Mouse (Mus musculus) mammary gland, adult 2 months (tissue): ENCODE measurements around the gene Gm20662. TPM values are rescaled to one million over a fixed set of nuclear protein-coding genes. Genes with fewer than 3 reads are reported as not detected.

Experiments
- polyA plus RNA-seq: library from polyadenylated mRNA; depleted of rRNA; stranded (reverse); fragments of >200 nt; gene quantifications from 2 replicates; pipeline ENCODE4 v1.2.3, GENCODE M21; 2012; ENCODE audit warnings: low replicate concordance; rRNA removed

Gene Gm20662
- polyA plus RNA-seq: 2.6 and 3.1 TPM in 2 replicates

DNA sequence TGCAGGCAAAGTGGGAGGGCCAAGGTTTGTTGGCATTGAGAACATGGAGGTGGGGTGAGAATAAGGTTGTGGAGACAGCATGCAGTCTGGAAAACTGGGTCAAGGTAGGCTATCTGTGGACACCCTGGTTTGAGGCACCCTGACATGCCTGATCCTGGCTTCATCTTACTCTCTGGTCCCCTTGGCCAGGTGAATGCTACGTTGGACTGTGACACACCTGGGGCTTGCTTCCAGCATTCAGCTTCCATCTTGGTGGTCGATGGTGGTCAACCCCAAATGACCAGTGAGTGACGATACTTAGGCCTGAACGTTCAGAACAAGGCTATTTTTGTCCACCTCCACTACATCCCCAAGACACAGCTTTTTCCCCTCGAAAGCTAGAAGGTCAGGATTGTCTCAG, at the start of gene Gm20662:
Gene Gm20662 (plus strand): TSS at position 301 of the 400 bp plus-strand sequence.

GRCm38 (mm10) chr9:107949922-107950235, 46.3 kb upstream of the Gm20662 start, which contains the start of gene Traip:
Gene Traip (plus strand): TSS chr9:107950136.

DNA sequence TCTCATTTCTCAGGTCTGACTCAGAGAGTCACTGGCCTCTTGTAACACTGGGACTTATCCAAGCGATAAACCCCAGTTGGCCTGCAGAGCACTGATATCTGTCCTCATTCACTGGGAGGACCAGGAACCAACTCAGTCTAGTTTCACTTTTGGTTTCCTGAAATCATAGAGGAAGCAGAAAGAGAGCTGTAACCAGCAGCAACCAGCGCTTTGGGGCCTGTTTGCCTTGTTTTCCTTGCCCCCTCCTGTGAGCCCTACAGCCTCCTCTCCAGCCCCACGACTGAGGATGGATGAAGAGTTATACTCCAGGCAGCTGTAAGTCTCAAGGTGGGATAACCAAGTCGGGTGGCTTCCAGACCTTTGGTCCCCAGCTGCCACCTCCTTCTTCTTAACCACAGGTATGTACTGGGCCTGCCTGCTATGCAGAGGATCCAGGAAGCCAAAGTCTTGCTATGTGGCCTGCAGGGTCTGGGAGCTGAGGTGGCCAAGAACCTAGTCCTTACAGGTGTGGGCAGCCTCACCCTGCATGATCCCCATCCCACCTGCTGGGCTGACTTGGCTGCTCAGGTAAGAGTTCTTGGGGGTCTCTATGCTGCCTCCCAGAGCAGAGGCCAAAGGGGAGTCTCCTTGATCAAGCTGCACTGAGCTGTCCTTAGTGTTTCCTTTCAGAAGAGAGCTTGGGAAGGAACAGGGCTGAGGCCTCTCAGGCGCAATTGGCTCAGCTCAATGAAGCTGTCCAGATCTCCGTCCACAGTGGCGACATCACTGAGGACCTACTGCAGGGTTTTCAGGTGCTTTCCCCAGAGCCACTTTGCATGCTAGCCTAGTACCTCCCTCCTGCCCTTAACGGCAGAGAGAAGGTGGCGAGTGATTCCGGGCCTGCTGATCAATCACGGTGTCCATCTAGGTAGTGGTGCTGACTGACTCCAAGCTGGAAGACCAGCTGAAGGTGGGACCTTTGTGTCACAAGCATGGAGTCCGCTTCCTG, 20.5 kb upstream of the Gm20662 start, which contains the start of gene Uba7:
Gene Uba7 (plus strand): TSS at position 107 of the 988 bp plus-strand sequence.

DNA sequence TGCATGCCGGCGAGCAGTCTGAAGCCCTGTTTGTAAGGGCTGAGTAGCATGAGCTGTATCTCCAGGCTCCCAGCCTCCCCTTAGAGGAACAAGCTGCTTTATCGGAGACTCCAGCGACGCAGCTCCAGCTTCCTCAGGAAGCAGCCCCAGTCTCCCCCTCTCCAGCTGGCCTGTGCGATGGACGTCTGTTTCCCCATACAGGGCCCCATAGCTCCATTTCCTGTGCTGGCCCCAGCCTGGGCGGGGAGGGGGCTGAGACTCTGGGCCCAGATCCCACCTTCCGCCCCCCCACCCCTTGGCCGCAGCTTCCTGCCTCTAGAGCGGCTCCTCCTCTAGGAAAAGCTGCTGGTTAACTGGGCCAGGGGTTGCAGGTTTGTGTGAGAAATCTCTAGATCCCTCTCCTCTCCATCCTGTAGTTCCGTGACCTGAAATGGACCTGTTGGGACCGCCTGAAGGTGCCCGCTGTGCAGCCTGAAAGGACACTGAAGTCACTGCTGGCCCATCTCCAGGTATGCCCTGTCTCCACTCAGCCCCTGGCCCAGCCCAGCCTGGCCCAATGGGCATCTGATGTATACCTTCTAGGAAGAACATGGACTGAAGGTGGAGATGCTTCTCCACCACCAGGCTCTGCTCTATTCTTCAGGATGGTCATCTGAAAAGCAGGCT, 13.3 kb upstream of the Gm20662 start, which contains the start of gene Gm20661:
Gene Gm20661 (plus strand): TSS at position 378 of the 666 bp plus-strand sequence.

GRCm38 (mm10) chr9:107985131-107986119, 10.7 kb upstream of the Gm20662 start, which contains the start of gene Inka1:
Gene Inka1 (minus strand): TSS chr9:107985879.

DNA sequence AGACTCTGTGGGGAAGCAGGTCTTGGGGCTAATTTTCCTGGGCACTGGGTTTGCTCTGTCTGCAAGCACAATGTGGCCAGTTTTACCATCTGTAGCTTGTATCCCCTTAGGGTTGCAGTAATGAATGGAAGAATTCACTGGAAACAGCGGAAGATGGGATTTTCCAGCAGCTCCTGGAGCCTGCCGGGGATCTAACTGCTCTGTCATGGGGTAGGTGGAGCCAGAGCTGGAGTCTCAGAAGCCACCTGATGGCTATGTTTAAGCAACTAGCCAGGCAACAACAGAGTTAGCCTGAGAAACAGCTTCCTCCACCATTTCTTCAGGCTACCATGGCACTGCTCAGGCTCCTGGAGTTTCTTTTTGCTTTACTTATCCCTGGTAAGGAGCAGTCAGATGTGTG, 4.0 kb upstream of the Gm20662 start, which contains the start of gene Cdhr4:
Gene Cdhr4 (plus strand): TSS at position 301 of the 400 bp plus-strand sequence.

GRCm38 (mm10) chr9:108001922-108002770, 6.0 kb downstream of the Gm20662 start, which contains the start of gene Ip6k1:
Gene Ip6k1 (plus strand): TSS chr9:108002501.

DNA sequence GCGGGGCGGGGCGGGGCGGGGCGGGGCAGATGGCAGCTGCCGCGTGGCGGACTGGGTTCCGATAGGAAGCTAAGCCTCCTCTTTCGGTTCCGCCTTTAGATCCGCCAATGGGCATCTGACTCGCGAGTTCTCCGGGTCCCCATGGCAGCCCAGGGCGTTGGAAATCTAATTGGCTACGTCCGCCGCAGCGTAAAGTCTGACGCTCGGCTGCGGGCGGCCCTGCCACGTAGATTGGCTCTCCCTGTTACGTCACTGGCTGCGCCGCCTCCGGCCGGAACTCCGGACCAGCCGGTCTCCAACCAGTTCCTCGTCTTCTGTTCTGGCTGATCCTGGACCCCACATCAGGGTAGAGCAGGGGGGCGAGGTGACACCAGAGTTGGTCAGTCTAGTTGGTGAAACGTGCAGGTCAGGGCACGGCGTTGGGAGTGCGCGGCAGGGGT, 52.9 kb downstream of the Gm20662 start, which contains the start of gene Gmppb:
Gene Gmppb (plus strand): TSS at position 227 of the 440 bp plus-strand sequence.

GRCm38 (mm10) chr9:108052885-108053664, 56.9 kb downstream of the Gm20662 start, which contains the start of gene Amigo3:
Gene Amigo3 (plus strand): TSS chr9:108053159.

DNA sequence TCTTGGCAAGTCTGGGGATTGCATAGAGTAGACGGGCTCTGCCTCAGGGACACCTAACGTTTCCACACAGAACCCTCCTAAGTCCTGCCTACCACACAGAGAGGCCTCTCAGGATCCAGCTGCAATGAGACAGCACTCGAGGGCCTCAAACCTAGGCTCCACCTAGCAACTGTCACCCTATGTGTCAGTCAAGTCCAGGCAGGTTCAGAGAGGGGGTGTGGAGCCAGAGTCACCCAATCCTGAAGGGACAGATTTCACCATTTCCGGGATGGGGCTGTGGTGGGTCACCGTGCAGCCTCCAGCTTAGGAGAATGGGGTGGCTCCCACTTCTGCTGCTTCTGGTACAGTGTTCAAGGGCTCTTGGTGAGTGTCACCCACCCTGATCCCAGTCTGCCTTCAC, 84.0 kb downstream of the Gm20662 start, which contains the start of gene Mst1:
Gene Mst1 (plus strand): TSS at position 269 of the 400 bp plus-strand sequence.

DNA sequence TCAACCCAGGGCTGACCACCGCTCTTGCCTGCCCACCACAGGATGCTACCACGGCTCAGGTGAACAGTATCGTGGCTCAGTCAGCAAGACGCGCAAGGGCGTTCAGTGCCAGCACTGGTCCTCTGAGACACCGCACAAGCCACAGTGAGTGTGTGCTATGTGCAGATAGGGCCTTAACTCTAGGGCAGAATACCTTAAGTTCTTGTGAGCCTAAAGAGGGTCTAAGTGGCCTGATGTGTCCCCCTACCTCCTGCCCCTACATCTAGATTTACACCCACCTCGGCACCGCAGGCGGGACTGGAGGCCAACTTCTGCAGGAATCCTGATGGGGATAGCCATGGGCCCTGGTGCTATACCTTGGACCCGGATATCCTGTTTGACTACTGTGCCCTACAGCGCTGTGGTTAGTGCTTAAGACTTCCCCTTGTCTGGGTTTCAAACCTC, 86.9 kb downstream of the Gm20662 start, which contains the start of gene Rnf123:
Gene Rnf123 (minus strand): TSS at position 359 of the 444 bp plus-strand sequence.

DNA sequence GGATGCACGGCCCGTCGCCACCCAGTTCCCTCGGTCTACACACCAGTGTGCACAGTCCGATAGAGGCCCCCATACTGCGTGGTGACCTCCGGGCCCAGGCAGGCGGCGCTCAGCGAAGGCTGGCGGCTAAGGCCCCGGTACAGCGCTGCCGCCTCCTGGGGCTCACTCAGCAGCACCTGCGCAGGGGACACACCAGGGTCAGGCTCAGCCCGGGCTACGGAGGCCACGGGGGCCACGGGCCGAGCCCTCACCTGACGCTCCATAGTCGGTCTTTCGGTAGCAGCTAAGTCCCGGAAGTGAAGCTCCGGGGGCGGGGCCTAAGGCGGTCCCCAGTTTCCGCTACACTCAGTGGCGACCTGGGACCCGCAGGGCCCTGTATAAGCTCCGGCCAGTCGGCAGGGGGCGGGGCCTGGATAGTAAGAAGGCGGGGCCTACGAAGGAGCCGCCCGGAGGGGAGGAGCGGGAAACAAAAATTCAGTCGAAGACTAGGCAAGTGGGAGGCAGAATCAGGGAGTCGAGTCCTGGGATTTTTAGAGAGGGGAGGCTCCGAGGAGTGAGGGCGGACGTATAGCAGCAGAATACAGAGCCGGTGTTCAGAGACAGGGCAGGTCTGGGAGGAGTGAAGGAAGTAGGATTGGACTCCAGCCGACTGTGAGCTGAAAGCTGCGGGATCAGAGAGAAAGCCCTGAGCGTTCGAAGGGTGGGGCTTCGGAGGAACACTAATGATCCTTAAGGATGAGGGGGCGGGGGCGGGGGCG, 98.2 kb downstream of the Gm20662 start, which contains the start of gene Apeh:
Gene Apeh (minus strand): TSS at position 423 of the 758 bp plus-strand sequence.

Other genes starting within 250 kb of the Gm20662 start
- 75.3 and 160 TPM in 2 replicates for gene Rbm5, start 225.4 kb upstream of the Gm20662 start, polyA plus RNA-seq
- gene Rbm6, start 123.1 kb upstream of the Gm20662 start, polyA plus RNA-seq: 12.7 and 27.8 TPM in 2 replicates
- 37.2 and 51.7 TPM in 2 replicates for gene Mon1a, start 108.2 kb upstream of the Gm20662 start, polyA plus RNA-seq
- 25.5 and 40.2 TPM in 2 replicates for gene Mst1r, start 89.5 kb upstream of the Gm20662 start, polyA plus RNA-seq
- not detected in 2 replicates for gene Actl11, start 67.9 kb upstream of the Gm20662 start, polyA plus RNA-seq
- gene Camkv, start 60.7 kb upstream of the Gm20662 start, polyA plus RNA-seq: 0.09 and 0.12 TPM in 2 replicates
- gene Traip, start 46.2 kb upstream of the Gm20662 start, polyA plus RNA-seq: 0.79 and 1.3 TPM in 2 replicates
- gene Uba7, start 20.8 kb upstream of the Gm20662 start, polyA plus RNA-seq: 138 and 151 TPM in 2 replicates
- gene Gm20661, start 13.3 kb upstream of the Gm20662 start, polyA plus RNA-seq: 0.19 and 0.40 TPM in 2 replicates
- gene Inka1, start 10.5 kb upstream of the Gm20662 start, polyA plus RNA-seq: 31.5 and 37.3 TPM in 2 replicates
- gene Cdhr4, start 3.9 kb upstream of the Gm20662 start, polyA plus RNA-seq: 3.2 and 4.0 TPM in 2 replicates
- 98.0 and 170 TPM in 2 replicates for gene Ip6k1, start 6.2 kb downstream of the Gm20662 start, polyA plus RNA-seq
- gene Gmppb, start 52.9 kb downstream of the Gm20662 start, polyA plus RNA-seq: 14.5 and 16.3 TPM in 2 replicates
- gene Amigo3, start 56.8 kb downstream of the Gm20662 start, polyA plus RNA-seq: 4.0 and 4.7 TPM in 2 replicates
- gene Mst1, start 84.1 kb downstream of the Gm20662 start, polyA plus RNA-seq: 0.68 and 1.2 TPM in 2 replicates
- 126 and 148 TPM in 2 replicates for gene Rnf123, start 87.0 kb downstream of the Gm20662 start, polyA plus RNA-seq
- 115 and 155 TPM in 2 replicates for gene Apeh, start 98.3 kb downstream of the Gm20662 start, polyA plus RNA-seq
- 0.43 and 0.96 TPM in 2 replicates for gene Bsn, start 194.0 kb downstream of the Gm20662 start, polyA plus RNA-seq